Mouse (Mus musculus) CD4-positive, CD25-positive, alpha-beta regulatory T cell, adult 2 months (primary cell): ENCODE data around the gene Clip4.

ENCODE experiments used
- DNase-seq: peaks from one replicate; pipeline ENCODE4 v3.0.0-alpha.2; 2012; ENCODE audit warnings: low read depth, low spot score

The Clip4 gene

GRCm38 (mm10) chr17:71791622-71792021, 23.3 kb downstream of the Clip4 start:
- no peak for DNase-seq

GRCm38 (mm10) chr17:71795521-71796205, 27.4 kb downstream of the Clip4 start:
- no peak for DNase-seq

GRCm38 (mm10) chr17:71803456-71803855, 35.2 kb downstream of the Clip4 start:
- no peak for DNase-seq

- DNase-seq = no peak
Measured at GRCm38 (mm10) chr17:71803876-71804275, 35.6 kb downstream of the Clip4 start.

GRCm38 (mm10) chr17:71811070-71811469, 42.8 kb downstream of the Clip4 start:
- DNase-seq = no peak

GRCm38 (mm10) chr17:71816136-71816864, 48.0 kb downstream of the Clip4 start:
- DNase-seq = no peak

GRCm38 (mm10) chr17:71823622-71824306, 55.5 kb downstream of the Clip4 start:
- DNase-seq = no peak

- DNase-seq = no peak
Measured at GRCm38 (mm10) chr17:71826603-71827002, 58.3 kb downstream of the Clip4 start.

- no peak for DNase-seq
Measured at GRCm38 (mm10) chr17:71827627-71828026, 59.4 kb downstream of the Clip4 start.

- no peak for DNase-seq
Measured at GRCm38 (mm10) chr17:71828647-71829414, 60.6 kb downstream of the Clip4 start.

- DNase-seq = no peak
Measured at GRCm38 (mm10) chr17:71831960-71832359, 63.7 kb downstream of the Clip4 start.

GRCm38 (mm10) chr17:71862184-71862583, 93.9 kb downstream of the Clip4 start:
- DNase-seq = no peak

GRCm38 (mm10) chr17:71862895-71863294, 94.6 kb downstream of the Clip4 start:
- DNase-seq = no peak

- DNase-seq = no peak
Measured at GRCm38 (mm10) chr17:71864039-71864438, 95.8 kb downstream of the Clip4 start.

GRCm38 (mm10) chr17:71865437-71865836, 97.2 kb downstream of the Clip4 start:
- no peak for DNase-seq

- DNase-seq = no peak
Measured at GRCm38 (mm10) chr17:71867892-71868291, 99.6 kb downstream of the Clip4 start.

- DNase-seq = no peak
Measured at GRCm38 (mm10) chr17:71868828-71869227, 100.6 kb downstream of the Clip4 start.

GRCm38 (mm10) chr17:71869372-71870231, 101.3 kb downstream of the Clip4 start:
- no peak for DNase-seq

- no peak for DNase-seq
Measured at GRCm38 (mm10) chr17:71870232-71870621, 102.0 kb downstream of the Clip4 start.

- DNase-seq = no peak
Measured at GRCm38 (mm10) chr17:71870641-71871040, 102.4 kb downstream of the Clip4 start.

- DNase-seq = no peak
Measured at GRCm38 (mm10) chr17:71871981-71872380, 103.7 kb downstream of the Clip4 start.
